Mouse (Mus musculus): Measurements from ENCODE around the gene Gigyf2. TPM values are rescaled to one million over a fixed set of nuclear protein-coding genes. Genes with fewer than 3 reads are reported as not detected.

The Gigyf2 gene
- polyA plus RNA-seq, 1 experiment = 82.9 TPM

- TF ChIP-seq POLR2A (IDR thresholded peaks at IDR 0.05; ENCODE audit: low read depth, low read length) (no peak), CTCF (IDR thresholded peaks at IDR 0.05; ENCODE audit: borderline replicate concordance, insufficient read depth, low read length) (no peak)
- Histone ChIP-seq H3K4me3 (ENCODE audit: insufficient read depth, low read length) (no peak overlapping the region), H3K4me1 (ENCODE audit: control insufficient read depth, insufficient read depth, low read length) (no peaks in the 10 kb centered on the region), H3K27ac (ENCODE audit: insufficient read depth, low read length) (no peak overlapping the region)
Observed at GRCm38 (mm10) chr1:87294951-87295350, 31.8 kb upstream of the Gigyf2 start.

DNA sequence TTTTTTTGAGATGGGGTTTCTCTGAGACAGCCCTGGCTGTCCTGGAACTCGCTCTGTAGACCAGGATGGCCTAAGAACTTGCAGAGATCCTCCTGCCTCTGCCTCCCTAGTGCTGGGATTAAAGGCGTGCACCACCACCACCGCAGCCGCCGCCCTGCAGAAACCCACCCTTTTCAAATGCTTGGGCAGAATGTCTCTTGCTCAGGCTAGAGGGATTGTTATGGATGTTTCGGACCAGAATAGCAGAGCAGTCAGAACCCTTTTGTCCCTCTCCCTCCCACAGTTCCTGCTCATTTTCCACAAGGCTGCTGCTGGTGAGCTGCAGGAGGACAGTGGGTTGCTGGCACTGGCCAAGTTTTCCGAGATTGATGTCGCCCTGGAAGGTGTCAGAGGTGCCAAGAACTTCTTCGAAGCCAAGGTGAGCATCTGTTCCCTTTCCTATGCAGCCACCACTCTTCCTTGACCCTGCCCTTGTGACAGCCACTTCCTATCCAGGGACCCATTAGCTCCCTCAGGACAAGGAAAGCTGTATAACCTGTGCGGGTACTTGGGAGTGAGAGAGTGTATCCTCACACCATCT lies 29.4 kb upstream of the Gigyf2 start:
- TF ChIP-seq POLR2A (IDR thresholded peaks at IDR 0.05; ENCODE audit: low read depth, low read length) (no peak), CTCF (IDR thresholded peaks at IDR 0.05; ENCODE audit: borderline replicate concordance, insufficient read depth, low read length) (no peak)
- Histone ChIP-seq H3K27ac (ENCODE audit: insufficient read depth, low read length) (no peak overlapping the region), H3K4me1 (ENCODE audit: control insufficient read depth, insufficient read depth, low read length) (no peaks in the 10 kb centered on the region), H3K4me3 (ENCODE audit: insufficient read depth, low read length) (no peak overlapping the region)

DNA sequence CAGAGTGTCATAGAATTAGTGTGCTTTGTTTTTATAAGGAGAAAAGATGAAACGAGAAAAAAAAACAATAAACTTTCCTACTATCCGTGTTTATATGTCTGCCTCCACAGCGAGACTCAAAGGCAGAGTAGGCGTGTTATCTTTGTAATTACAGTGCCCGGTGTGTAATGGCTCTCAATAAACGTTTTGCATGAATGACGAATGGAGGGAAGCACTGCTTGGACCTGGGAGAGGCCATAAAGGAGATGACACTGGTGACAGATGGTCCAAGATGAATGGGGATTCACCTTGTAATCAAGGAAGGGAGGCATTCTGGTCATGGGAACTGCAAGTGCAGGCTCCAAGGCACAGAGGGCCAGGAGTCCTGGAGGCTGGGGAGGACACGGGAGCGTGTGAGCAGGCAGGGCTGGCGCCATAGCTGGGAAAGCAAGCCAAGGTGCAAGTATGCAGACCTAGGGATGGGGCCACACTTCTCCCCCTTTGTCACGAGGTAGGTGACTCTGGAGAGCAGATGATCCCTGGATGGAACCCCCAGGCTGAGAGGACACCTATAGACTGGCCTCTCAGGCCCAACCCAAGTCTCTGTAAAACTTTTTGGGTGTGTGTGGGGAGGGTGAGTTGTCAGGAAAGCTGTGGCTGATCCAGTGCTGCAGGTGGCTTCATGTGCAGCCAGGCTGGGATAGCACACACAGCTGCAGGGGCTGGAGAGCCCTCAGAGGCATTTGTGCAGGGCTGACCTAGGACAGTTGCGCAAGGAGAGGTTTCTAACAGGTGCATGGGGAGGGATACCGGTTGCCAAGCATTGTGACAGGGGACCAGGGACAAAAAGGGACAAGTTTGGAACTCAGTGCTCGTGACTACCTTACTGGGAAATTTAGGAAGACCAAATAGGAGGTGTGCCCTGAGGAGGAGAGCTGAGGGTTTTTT lies 26.2 kb upstream of the Gigyf2 start:
- Histone ChIP-seq H3K27ac (ENCODE audit: insufficient read depth, low read length) (no peak overlapping the region), H3K4me3 (ENCODE audit: insufficient read depth, low read length) (no peak overlapping the region), H3K4me1 (ENCODE audit: control insufficient read depth, insufficient read depth, low read length) (no peaks in the 10 kb centered on the region)
- TF ChIP-seq POLR2A (IDR thresholded peaks at IDR 0.05; ENCODE audit: low read depth, low read length) (no peak), CTCF (IDR thresholded peaks at IDR 0.05; ENCODE audit: borderline replicate concordance, insufficient read depth, low read length) (no peak)

GRCm38 (mm10) chr1:87301971-87302370 lies 24.8 kb upstream of the Gigyf2 start:
- no peaks in the 10 kb centered on the region for H3K4me1 ChIP-seq (ENCODE audit: control insufficient read depth, insufficient read depth, low read length)
- no peak overlapping the region for H3K27ac ChIP-seq (ENCODE audit: insufficient read depth, low read length)
- TF ChIP-seq CTCF (IDR thresholded peaks at IDR 0.05; ENCODE audit: borderline replicate concordance, insufficient read depth, low read length) (no peak), POLR2A (IDR thresholded peaks at IDR 0.05; ENCODE audit: low read depth, low read length) (no peak)
- H3K4me3 ChIP-seq (ENCODE audit: insufficient read depth, low read length) = no peak overlapping the region

DNA sequence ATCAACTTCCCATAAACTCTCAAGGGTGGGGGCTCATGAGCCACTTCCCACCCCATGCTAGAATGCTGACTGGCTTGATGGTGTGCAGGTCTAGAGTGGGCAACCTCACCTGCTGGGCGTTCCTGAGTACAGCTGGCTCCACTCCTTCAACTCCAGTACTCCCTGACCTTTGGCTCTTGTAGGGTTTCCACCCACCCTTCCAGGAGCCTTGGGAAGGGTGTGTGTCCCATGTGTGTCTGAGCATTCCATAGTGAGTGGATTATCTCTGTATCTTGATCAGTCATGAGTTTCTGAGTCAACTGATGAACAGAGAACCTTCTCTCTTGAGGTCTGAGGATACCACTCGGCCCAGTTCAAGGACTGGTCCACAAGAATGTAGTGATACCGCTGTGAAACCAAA lies 17.8 kb upstream of the Gigyf2 start:
- no peak overlapping the region for H3K4me3 ChIP-seq (ENCODE audit: insufficient read depth, low read length)
- no peaks in the 10 kb centered on the region for H3K4me1 ChIP-seq (ENCODE audit: control insufficient read depth, insufficient read depth, low read length)
- no peak for TF ChIP-seq CTCF (IDR thresholded peaks at IDR 0.05; ENCODE audit: borderline replicate concordance, insufficient read depth, low read length)
- TF ChIP-seq POLR2A (IDR thresholded peaks at IDR 0.05; ENCODE audit: low read depth, low read length) = no peak
- H3K27ac ChIP-seq (ENCODE audit: insufficient read depth, low read length) = no peak overlapping the region

DNA sequence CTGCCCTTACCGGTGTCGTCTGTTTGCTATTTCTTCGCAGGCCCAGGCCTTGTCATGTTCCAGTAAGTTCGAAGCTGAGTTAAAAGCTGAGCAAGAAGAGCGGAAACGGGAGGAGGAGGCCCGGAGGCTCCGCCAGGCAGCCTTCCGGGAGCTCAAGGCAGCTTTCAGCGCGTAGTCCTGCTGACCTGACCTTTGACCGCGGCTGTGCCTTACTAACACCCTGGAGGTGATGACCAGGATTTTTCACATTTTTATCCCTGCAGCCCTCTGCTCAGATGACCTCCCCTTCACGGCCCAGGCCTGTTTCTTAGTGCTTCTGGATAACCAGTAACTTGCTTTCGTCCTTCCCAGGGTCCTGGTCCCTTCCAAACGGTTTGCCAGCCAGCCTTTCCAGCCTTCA lies 17.2 kb upstream of the Gigyf2 start:
- TF ChIP-seq CTCF (IDR thresholded peaks at IDR 0.05; ENCODE audit: borderline replicate concordance, insufficient read depth, low read length) = no peak
- no peak for TF ChIP-seq POLR2A (IDR thresholded peaks at IDR 0.05; ENCODE audit: low read depth, low read length)
- H3K4me1 ChIP-seq (ENCODE audit: control insufficient read depth, insufficient read depth, low read length) = no peaks in the 10 kb centered on the region
- H3K27ac ChIP-seq (ENCODE audit: insufficient read depth, low read length) = no peak overlapping the region
- no peak overlapping the region for H3K4me3 ChIP-seq (ENCODE audit: insufficient read depth, low read length)

DNA sequence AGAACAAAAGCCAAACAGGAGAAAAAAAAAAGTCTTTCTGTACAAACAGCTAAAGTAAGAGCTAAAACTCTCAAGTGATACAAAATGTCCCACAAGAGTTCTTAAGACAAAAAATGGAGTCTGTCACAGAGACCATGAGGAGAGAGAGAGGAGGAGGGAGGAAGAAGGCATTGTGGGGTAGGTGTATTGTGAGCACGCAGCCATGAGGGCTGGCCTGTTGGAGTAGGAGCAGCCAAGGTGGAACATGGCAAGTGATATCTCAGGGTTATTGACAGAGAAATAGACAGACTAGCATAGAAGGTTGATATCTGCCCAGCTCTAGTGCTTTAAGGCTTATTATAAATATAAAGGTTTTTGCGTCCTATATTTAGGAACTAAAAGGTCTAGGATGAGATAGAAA lies 14.1 kb upstream of the Gigyf2 start:
- no peak overlapping the region for H3K27ac ChIP-seq (ENCODE audit: insufficient read depth, low read length)
- TF ChIP-seq CTCF (IDR thresholded peaks at IDR 0.05; ENCODE audit: borderline replicate concordance, insufficient read depth, low read length) (no peak), POLR2A (IDR thresholded peaks at IDR 0.05; ENCODE audit: low read depth, low read length) (no peak)
- H3K4me3 ChIP-seq (ENCODE audit: insufficient read depth, low read length) = no peak overlapping the region
- no peaks in the 10 kb centered on the region for H3K4me1 ChIP-seq (ENCODE audit: control insufficient read depth, insufficient read depth, low read length)

GRCm38 (mm10) chr1:87313116-87313515 lies 13.7 kb upstream of the Gigyf2 start:
- H3K4me1 ChIP-seq (ENCODE audit: control insufficient read depth, insufficient read depth, low read length) = no peaks in the 10 kb centered on the region
- no peak for TF ChIP-seq CTCF (IDR thresholded peaks at IDR 0.05; ENCODE audit: borderline replicate concordance, insufficient read depth, low read length)
- TF ChIP-seq POLR2A (IDR thresholded peaks at IDR 0.05; ENCODE audit: low read depth, low read length) = no peak
- H3K4me3 ChIP-seq (ENCODE audit: insufficient read depth, low read length) = no peak overlapping the region
- no peak overlapping the region for H3K27ac ChIP-seq (ENCODE audit: insufficient read depth, low read length)

GRCm38 (mm10) chr1:87313843-87314570 lies 12.8 kb upstream of the Gigyf2 start:
- Histone ChIP-seq H3K4me3 (ENCODE audit: insufficient read depth, low read length) (no peak overlapping the region), H3K4me1 (ENCODE audit: control insufficient read depth, insufficient read depth, low read length) (no peaks in the 10 kb centered on the region), H3K27ac (ENCODE audit: insufficient read depth, low read length) (no peak overlapping the region)
- no peak for TF ChIP-seq POLR2A (IDR thresholded peaks at IDR 0.05; ENCODE audit: low read depth, low read length)

GRCm38 (mm10) chr1:87315431-87315830 lies 11.4 kb upstream of the Gigyf2 start:
- no peak overlapping the region for H3K4me3 ChIP-seq (ENCODE audit: insufficient read depth, low read length)
- TF ChIP-seq CTCF (IDR thresholded peaks at IDR 0.05; ENCODE audit: borderline replicate concordance, insufficient read depth, low read length) (no peak), POLR2A (IDR thresholded peaks at IDR 0.05; ENCODE audit: low read depth, low read length) (no peak)
- no peak overlapping the region for H3K27ac ChIP-seq (ENCODE audit: insufficient read depth, low read length)
- H3K4me1 ChIP-seq (ENCODE audit: control insufficient read depth, insufficient read depth, low read length) = no peaks in the 10 kb centered on the region
